Mouse (Mus musculus) spleen, adult 18-20 months (tissue): ENCODE data around the gene Chtf18.

Source experiments
- DNase-seq, 2 experiments: peaks; one replicate each; pipeline ENCODE4 v3.0.0; 2022; ENCODE audit warnings: mixed read lengths in 2 of 2

Gene Chtf18

GRCm38 (mm10) chr17:25732082-25732481 is 4.9 kb upstream of the Chtf18 start:
- DNase-seq, result peak; percentile 59 to 82

DNA sequence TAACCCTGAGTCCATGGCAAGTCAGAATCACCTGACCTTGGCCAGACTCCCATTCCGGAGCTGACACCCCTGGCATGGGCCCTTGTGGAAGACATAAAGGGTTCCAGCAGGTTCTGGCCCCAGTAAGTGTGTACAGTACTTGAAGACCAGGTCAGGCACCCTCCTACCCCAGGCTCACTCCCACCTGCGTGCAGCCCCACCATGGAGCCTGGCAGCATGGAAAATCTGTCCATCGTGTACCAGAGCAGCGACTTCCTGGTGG is 721 bp upstream of the Chtf18 start:
- DNase-seq, result no peak

DNA sequence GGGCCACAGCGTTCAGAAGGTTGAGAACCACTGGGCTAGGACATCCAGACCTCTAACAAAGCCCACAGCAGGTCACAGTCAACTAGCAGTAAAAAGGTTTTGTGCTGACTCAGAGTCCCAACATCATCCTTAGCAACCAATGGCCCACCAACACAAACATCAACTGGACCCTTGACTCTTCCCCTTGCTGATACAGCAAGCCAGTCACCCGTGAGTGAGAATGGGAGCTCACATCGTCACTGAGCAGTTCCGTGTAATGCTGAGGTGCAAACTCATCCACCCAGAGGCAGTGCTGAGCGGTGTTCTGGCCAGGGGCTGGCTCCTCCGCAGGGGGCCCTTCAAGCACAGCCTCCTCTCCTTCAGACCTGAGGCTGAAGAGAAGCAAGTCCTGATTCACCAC is 2.0 kb downstream of the Chtf18 start:
- no peak for DNase-seq

GRCm38 (mm10) chr17:25723919-25724318 is 3.3 kb downstream of the Chtf18 start:
- DNase-seq, result no peak

GRCm38 (mm10) chr17:25723470-25723869 is 3.7 kb downstream of the Chtf18 start:
- no peak for DNase-seq

DNA sequence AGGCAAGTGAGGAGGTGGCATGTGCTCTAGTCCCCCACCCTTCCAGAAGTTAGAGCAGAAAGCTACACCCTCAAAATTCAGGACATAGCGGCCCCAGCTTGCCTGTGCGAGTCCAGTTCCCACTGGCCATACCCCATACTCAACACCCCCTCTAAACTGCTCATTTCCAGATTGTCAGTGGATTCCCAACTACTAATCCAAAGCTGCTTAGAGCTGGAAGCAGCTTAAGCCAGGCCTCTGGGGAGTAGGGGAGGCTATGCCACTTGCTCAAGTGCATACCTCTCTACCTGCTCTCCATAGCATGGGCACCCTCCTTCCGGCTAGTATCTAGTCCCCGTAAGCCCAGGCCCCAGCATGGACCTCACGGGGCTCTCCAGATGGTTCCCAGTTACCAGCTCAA is 5.7 kb downstream of the Chtf18 start:
- DNase-seq, result no peak

DNA sequence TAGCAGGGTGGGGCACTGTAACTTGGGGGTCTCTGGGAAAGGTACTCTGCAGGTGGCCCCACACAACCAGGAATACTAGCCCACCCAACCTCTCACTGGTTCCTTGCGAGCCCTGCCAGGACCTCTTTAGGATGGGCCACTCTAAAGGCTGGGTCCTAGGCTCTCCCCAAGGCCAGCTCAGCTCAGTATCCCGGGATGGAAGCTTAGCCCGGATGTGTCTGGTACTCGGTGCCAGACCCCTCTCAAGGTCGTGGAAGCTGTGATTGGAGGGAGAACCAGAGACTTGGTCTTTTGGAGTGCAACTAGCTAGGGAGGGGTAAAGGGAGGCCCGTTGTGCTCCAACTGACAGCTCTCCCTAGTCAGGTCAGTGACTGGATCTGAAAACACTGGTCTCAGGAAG is 9.5 kb downstream of the Chtf18 start:
- DNase-seq, result no peak

- no peak for DNase-seq
These were observed 10.2 kb downstream of the Chtf18 start, which contains the start of gene Gng13 for GRCm38 (mm10) chr17:25716711-25717637. TSS of gene Gng13 (plus strand) at chr17:25717171.

- no peak for DNase-seq
These were observed 11.1 kb downstream of the Chtf18 start for GRCm38 (mm10) chr17:25716130-25716529.

GRCm38 (mm10) chr17:25715627-25716026 is 11.6 kb downstream of the Chtf18 start:
- no peak for DNase-seq

GRCm38 (mm10) chr17:25711136-25711535 is 16.1 kb downstream of the Chtf18 start:
- DNase-seq, result no peak

GRCm38 (mm10) chr17:25709994-25710393 is 17.2 kb downstream of the Chtf18 start:
- no peak for DNase-seq

GRCm38 (mm10) chr17:25700863-25701496 is 26.2 kb downstream of the Chtf18 start:
- DNase-seq, result no peak

DNA sequence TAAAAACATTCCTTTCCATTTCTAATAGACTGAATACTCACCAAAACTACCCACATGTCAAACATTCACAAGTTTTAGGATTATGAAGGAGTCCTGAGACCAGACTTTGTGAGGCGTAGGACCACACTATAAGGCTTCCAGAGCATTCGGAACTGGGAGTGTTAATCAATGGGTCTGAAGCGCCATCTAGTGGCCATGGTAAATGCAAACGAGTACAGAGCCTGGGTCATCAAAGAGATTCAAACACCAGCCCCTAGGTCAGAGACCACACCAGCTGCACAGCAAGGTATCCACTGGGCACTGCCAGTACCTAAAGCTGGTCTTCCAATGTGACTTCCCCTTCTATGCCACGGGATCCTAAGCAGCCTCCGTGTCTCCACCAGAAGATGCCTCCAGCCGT is 28.8 kb downstream of the Chtf18 start:
- DNase-seq, result peak; percentile 18 to 68

DNA sequence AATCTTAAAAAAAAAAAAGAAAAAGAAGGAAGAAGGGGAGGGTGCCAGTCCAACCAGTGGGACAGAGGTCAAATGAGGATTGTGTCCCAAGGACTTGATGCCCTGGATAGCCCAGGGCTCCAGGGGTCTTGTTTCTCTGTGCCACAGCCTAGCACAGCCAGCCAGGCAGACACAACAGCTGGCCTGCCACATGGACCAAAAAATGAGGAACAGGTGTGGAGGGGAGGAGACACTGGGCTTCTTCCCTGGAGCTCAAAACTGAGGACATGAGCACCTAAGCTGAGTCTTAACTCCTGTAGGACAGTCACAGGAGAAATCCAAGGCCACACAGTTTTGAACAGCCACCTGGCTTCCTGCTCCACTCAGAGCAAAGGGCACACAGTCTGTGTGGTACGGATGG is 31.0 kb downstream of the Chtf18 start:
- DNase-seq, result no peak

GRCm38 (mm10) chr17:25688922-25689321 is 38.3 kb downstream of the Chtf18 start:
- no peak for DNase-seq

GRCm38 (mm10) chr17:25686323-25686722 is 40.9 kb downstream of the Chtf18 start:
- DNase-seq, result peak in 1 of 2 experiments; percentile 9

DNA sequence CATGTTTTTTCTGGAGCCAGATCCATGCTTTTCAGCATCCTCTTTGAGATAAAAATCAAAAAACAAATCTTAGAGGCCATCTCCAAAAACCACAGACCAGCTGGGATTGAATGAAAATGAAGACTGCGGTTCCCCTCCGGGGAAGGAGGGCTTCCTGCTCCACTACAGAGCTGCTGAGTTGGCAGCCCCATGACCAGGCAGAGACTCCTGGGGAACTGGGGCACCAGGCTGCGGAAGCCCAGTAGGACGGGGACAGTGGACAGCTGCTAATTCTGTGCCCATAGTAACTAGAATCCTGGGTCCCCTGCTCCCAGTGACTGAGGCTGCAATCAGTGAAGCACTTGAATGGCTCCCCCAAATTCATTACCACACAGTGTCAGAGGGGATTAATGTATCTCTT is 45.6 kb downstream of the Chtf18 start:
- no peak for DNase-seq

GRCm38 (mm10) chr17:25679818-25680217 is 47.4 kb downstream of the Chtf18 start:
- no peak for DNase-seq

GRCm38 (mm10) chr17:25677969-25678368 is 49.2 kb downstream of the Chtf18 start:
- DNase-seq, result peak; percentile 10 to 21

- no peak for DNase-seq
These were observed 54.2 kb downstream of the Chtf18 start for GRCm38 (mm10) chr17:25672982-25673381.
